Mouse (Mus musculus) CH12.LX (cell line): Measurements from ENCODE around the gene Natd1. TPM values are rescaled to one million over a fixed set of nuclear protein-coding genes. Genes with fewer than 3 reads are reported as not detected.

Experiments
- DNase-seq: peaks from one replicate; pipeline ENCODE4 v3.0.0-alpha.2; 2013; ENCODE audit errors: extremely low read depth
- H3K27ac ChIP-seq: 2 replicates; pipeline ENCODE4 v1.5.1; 2012; ENCODE audit warnings: low read depth, mild to moderate bottlenecking, control low read depth, moderate library complexity; ENCODE audit not compliant: insufficient read depth
- H3K27me3 ChIP-seq: replicated peaks from 2 replicates; pipeline ENCODE3; 2012; ENCODE audit warnings: inconsistent platforms
- H3K36me3 ChIP-seq, 2 experiments: replicated peaks in 1 of 2; 2 replicates each; pipeline versions ENCODE3 to v1.6.1; 2012; ENCODE audit warnings: inconsistent platforms in 1 of 2, low read length in 1 of 2, mild to moderate bottlenecking in 1 of 2, mixed read lengths in 1 of 2, moderate library complexity in 1 of 2; ENCODE audit not compliant: control insufficient read depth in 1 of 2, insufficient read depth in 1 of 2
- H3K4me1 ChIP-seq, 2 experiments: 2 replicates each; pipeline ENCODE4 v1.6.1; 2012; ENCODE audit warnings: inconsistent platforms in 1 of 2, moderate library complexity in 1 of 2; ENCODE audit not compliant: insufficient read depth in 2 of 2, control insufficient read depth in 1 of 2
- H3K4me2 ChIP-seq: 2 replicates; pipeline ENCODE4 v1.6.1; 2012; ENCODE audit warnings: low read depth, mild to moderate bottlenecking, control low read depth; ENCODE audit not compliant: poor library complexity, insufficient read depth, severe bottlenecking
- H3K4me3 ChIP-seq, 3 experiments: fragments of 150-350 bp in 1 of 3; sonication (generic) in 1 of 3; replicated peaks in 1 of 3; 2 replicates each; pipeline versions ENCODE3 to v1.5.1; 2011 to 2012; ENCODE audit warnings: low read depth in 2 of 3, low read length in 2 of 3, mild to moderate bottlenecking in 2 of 3, moderate library complexity in 2 of 3, control low read depth in 1 of 3, improper control_type of control experiment in 1 of 3, inconsistent platforms in 1 of 3, mixed read lengths in 1 of 3; ENCODE audit not compliant: poor library complexity in 1 of 3
- H3K79me2 ChIP-seq: replicated peaks from 2 replicates; pipeline ENCODE4 v1.6.1; 2012; ENCODE audit warnings: mild to moderate bottlenecking, moderate library complexity; ENCODE audit not compliant: control insufficient read depth, poor library complexity, insufficient read depth, severe bottlenecking; ENCODE audit errors: extremely low read depth
- H3K9ac ChIP-seq: 2 replicates; pipeline ENCODE4 v1.6.1; 2012; ENCODE audit warnings: low read depth, mild to moderate bottlenecking, control low read depth, moderate library complexity; ENCODE audit not compliant: insufficient read depth
- H3K9me3 ChIP-seq: replicated peaks from 2 replicates; pipeline ENCODE3; 2012; ENCODE audit warnings: low read length, inconsistent platforms, mixed read lengths
- BHLHE40 ChIP-seq: IDR thresholded peaks from 2 replicates; pipeline ENCODE4 v1.6.1; 2011; ENCODE audit warnings: mild to moderate bottlenecking, low read depth, low read length, improper control_type of control experiment
- CHD2 ChIP-seq: IDR thresholded peaks from 2 replicates; pipeline ENCODE4 v1.6.1; 2011; ENCODE audit warnings: low read length, improper control_type of control experiment
- CTCF ChIP-seq, 2 experiments: IDR thresholded peaks in 1 of 2; conservative IDR thresholded peaks in 1 of 2; 2 replicates each; pipeline ENCODE4 v1.5.1; 2011 to 2012; ENCODE audit warnings: low read depth in 2 of 2, low read length in 2 of 2, improper control_type of control experiment in 1 of 2, inconsistent platforms in 1 of 2, mild to moderate bottlenecking in 1 of 2, moderate library complexity in 1 of 2
- EP300 ChIP-seq: IDR thresholded peaks from 2 replicates; pipeline ENCODE4 v1.6.1; 2011; ENCODE audit warnings: low read length, improper control_type of control experiment
- ETS1 ChIP-seq: conservative IDR thresholded peaks from 2 replicates; pipeline ENCODE4 v1.6.1; 2012; ENCODE audit warnings: low read depth, mild to moderate bottlenecking, inconsistent platforms, low read length, improper control_type of control experiment, moderate library complexity
- GABPA ChIP-seq: IDR thresholded peaks from 2 replicates; pipeline ENCODE4 v1.6.1; 2012; ENCODE audit warnings: low read depth, low read length, improper control_type of control experiment, inconsistent platforms; ENCODE audit not compliant: insufficient replicate concordance
- HCFC1 ChIP-seq: IDR thresholded peaks from 2 replicates; pipeline ENCODE4 v1.6.1; 2012; ENCODE audit warnings: low read depth, mild to moderate bottlenecking, inconsistent platforms, low read length, improper control_type of control experiment
- KAT2A ChIP-seq: IDR thresholded peaks from 2 replicates; pipeline ENCODE4 v1.6.1; 2012; ENCODE audit warnings: low read length, improper control_type of control experiment, inconsistent platforms; ENCODE audit not compliant: insufficient replicate concordance
- MAZ ChIP-seq: IDR thresholded peaks from 2 replicates; pipeline ENCODE4 v1.6.1; 2012; ENCODE audit warnings: low read depth, mild to moderate bottlenecking, inconsistent platforms, low read length, improper control_type of control experiment, moderate library complexity
- MXI1 ChIP-seq: IDR thresholded peaks from 2 replicates; pipeline ENCODE4 v1.6.1; 2011; ENCODE audit warnings: mild to moderate bottlenecking, low read depth, low read length, improper control_type of control experiment
- PAX5 ChIP-seq: IDR thresholded peaks from 2 replicates; pipeline ENCODE4 v1.6.1; 2012; ENCODE audit warnings: low read length, inconsistent platforms, mixed read lengths
- RAD21 ChIP-seq: IDR thresholded peaks from 2 replicates; pipeline ENCODE4 v1.6.1; 2011; ENCODE audit warnings: low read depth, mild to moderate bottlenecking, low read length, improper control_type of control experiment, moderate library complexity
- SMC3 ChIP-seq: IDR thresholded peaks from 2 replicates; pipeline ENCODE4 v1.6.1; 2011; ENCODE audit warnings: low read depth, low read length, improper control_type of control experiment
- TCF12 ChIP-seq: IDR thresholded peaks from 2 replicates; pipeline ENCODE4 v1.6.1; 2014; ENCODE audit warnings: low read depth, mild to moderate bottlenecking, inconsistent platforms, low read length, improper control_type of control experiment
- USF1 ChIP-seq: IDR thresholded peaks from 2 replicates; pipeline ENCODE4 v1.6.1; 2014; ENCODE audit warnings: low read depth, mild to moderate bottlenecking, inconsistent platforms, low read length, improper control_type of control experiment
- ZNF384 ChIP-seq: IDR thresholded peaks from 2 replicates; pipeline ENCODE4 v1.6.1; 2012; ENCODE audit warnings: low read depth, low read length, improper control_type of control experiment, inconsistent platforms
- dilution Hi-C: fragments of 300-500 bp; cut with MboI; formaldehyde crosslinking; loops from 2 replicates; pipeline ENCODE4 v1.14.3; 2020; ENCODE audit warnings: low sequenced_read_pairs; ENCODE audit not compliant: extremely low pct_unique_long_range_greater_than_20kb, extremely low pct_ligation_motif_present
- in situ Hi-C: fragments of 300-500 bp; cut with MboI; formaldehyde crosslinking; loops from 3 replicates; pipeline ENCODE4 v1.14.3; 2019; ENCODE audit warnings: low sequenced_read_pairs, low pct_ligation_motif_present, low pct_unique_long_range_greater_than_20kb, mixed read lengths
- polyA plus RNA-seq: library from polyadenylated mRNA; unstranded; fragments of >175 nt; gene quantifications from 2 replicates; pipeline ENCODE4 v1.2.1, GENCODE M21; 2012; ENCODE audit warnings: low read depth; ENCODE audit not compliant: insufficient read length
- total RNA-seq, 2 experiments: library from RNA; depleted of rRNA; stranded (reverse); fragments of 300-350 nt in 1 of 2; fragments of >200 nt in 1 of 2; gene quantifications; 2 replicates each; pipeline ENCODE4 v1.2.3; 2012 to 2014

Gene Natd1
- total and polyA plus RNA-seq, 3 experiments, result 2.1 to 5.2 (median 5.0) TPM

- dilution Hi-C loops, result no loop called here
- no peak for TF ChIP-seq EP300
- no peak for TF ChIP-seq ZNF384
- no peak for TF ChIP-seq BHLHE40
- TF ChIP-seq ETS1, result no peak
- no peak for TF ChIP-seq MXI1
- no peak for TF ChIP-seq SMC3
- TF ChIP-seq MAZ, result no peak
- peaks cover 2% of the 10 kb centered on the region for H3K9me3 ChIP-seq
- peaks cover 8 to 23% of the 10 kb centered on the region in 2 experiments; a peak in 3 of 4 replicates for H3K4me1 ChIP-seq
- DNase-seq, result no peak
- no peaks in the 10 kb centered on the region for H3K27me3 ChIP-seq
- H3K4me3 ChIP-seq, result no peak overlapping the region
- H3K27ac ChIP-seq, result no peak overlapping the region
- H3K4me2 ChIP-seq, result no peak overlapping the region
- in situ Hi-C loops, result no loop called here
- H3K36me3 ChIP-seq, result no peaks in the 10 kb centered on the region
- H3K9ac ChIP-seq, result no peak overlapping the region
- H3K79me2 ChIP-seq, result no peaks in the 10 kb centered on the region
Measured at GRCm38 (mm10) chr11:60961176-60961575, 46.6 kb upstream of the Natd1 start.

- Histone ChIP-seq H3K79me2 (no peaks in the 10 kb centered on the region), H3K4me3 (no peak overlapping the region), H3K4me1 (peaks cover 3 to 23% of the 10 kb centered on the region in 2 experiments; a peak in 3 of 4 replicates), H3K27me3 (no peaks in the 10 kb centered on the region), H3K36me3 (peaks cover 0 to 17% of the 10 kb centered on the region in 2 experiments), H3K4me2 (no peak overlapping the region), H3K9me3 (no peaks in the 10 kb centered on the region), H3K27ac (no peak overlapping the region), H3K9ac (no peak overlapping the region)
- TF ChIP-seq PAX5, result no peak
- no peak for TF ChIP-seq CTCF (conservative IDR thresholded peaks at IDR 0.05 in 1 of 2, IDR thresholded peaks at IDR 0.05 in 1 of 2; ENCODE audit: low read depth in 2 of 2, low read length in 2 of 2)
- TF ChIP-seq TCF12, result no peak
- no peak for TF ChIP-seq USF1
- TF ChIP-seq HCFC1, result no peak
- dilution Hi-C loops (no loop called here), in situ Hi-C loops (no loop called here)
- DNase-seq, result no peak
Measured at GRCm38 (mm10) chr11:60958948-60959347, 44.4 kb upstream of the Natd1 start.

GRCm38 (mm10) chr11:60955621-60956383 is 41.3 kb upstream of the Natd1 start:
- H3K27me3 ChIP-seq, result no peaks in the 10 kb centered on the region
- in situ Hi-C loops, result no loop called here
- no peak for TF ChIP-seq KAT2A
- no peak for TF ChIP-seq GABPA
- TF ChIP-seq MXI1, result no peak
- no peak for TF ChIP-seq CHD2
- TF ChIP-seq RAD21, result peak; percentile 11
- TF ChIP-seq SMC3, result 0 out of 2 replicates have a peak, but pooled peaks have one; percentile 5
- TF ChIP-seq ZNF384, result no peak
- peak in 1 of 2 experiments; percentile 27; a peak in 2 of 4 replicates for TF ChIP-seq CTCF (conservative IDR thresholded peaks at IDR 0.05 in 1 of 2, IDR thresholded peaks at IDR 0.05 in 1 of 2; ENCODE audit: low read depth in 2 of 2, low read length in 2 of 2)
- TF ChIP-seq, all 38 proteins: peak for 3
- no peak for DNase-seq
- dilution Hi-C loops, result no loop called here
- H3K36me3 ChIP-seq, result peaks cover 25 to 48% of the 10 kb centered on the region in 2 experiments
- H3K4me3 ChIP-seq, result no peak overlapping the region
- no peak overlapping the region for H3K9ac ChIP-seq
- peaks cover 3 to 14% of the 10 kb centered on the region in 2 experiments; a peak in 3 of 4 replicates for H3K4me1 ChIP-seq
- no peak overlapping the region for H3K27ac ChIP-seq
- H3K79me2 ChIP-seq, result no peaks in the 10 kb centered on the region
- no peak overlapping the region for H3K4me2 ChIP-seq
- no peaks in the 10 kb centered on the region for H3K9me3 ChIP-seq
